Mouse (Mus musculus) yolk sac, embryonic 10.5 days (tissue): ENCODE results near the gene Pigu.

ENCODE experiments used
- DNase-seq: peaks from one replicate; pipeline ENCODE4 v3.0.0-alpha.2; 2017; ENCODE audit warnings: low spot score

Gene Pigu

DNA sequence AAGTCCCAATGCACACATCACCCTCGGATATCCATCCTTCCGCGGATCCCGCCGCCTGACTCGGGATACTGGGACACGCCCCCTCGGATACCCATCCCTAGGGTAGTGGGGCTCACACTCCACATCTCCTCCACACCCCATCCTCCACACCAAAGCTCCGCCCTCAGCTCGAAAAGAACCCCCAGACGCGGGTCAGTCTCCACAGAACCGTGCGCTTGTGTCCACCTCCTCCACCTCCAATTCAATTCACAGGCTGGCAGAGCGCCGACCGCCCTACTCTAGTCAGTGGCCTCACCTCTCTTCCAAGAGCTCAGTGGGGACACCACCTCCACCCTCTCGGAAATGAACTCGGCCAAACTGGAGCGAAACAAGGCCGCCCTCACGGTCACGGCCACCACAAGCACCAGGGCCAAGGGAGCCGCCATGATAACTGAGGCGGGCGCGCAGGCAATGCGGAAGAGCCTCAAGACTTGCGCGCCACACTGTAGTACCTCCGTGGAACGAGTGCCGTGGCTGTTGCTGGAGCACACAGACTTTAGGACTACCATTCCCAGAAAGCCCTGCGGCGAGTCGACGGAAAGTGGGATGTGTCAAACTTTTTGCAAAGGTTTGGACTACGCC, at the start of gene Pigu:
TSS of gene Pigu (minus strand) at position 460 of the 621 bp plus-strand sequence.
- peak; percentile 96 for DNase-seq

DNA sequence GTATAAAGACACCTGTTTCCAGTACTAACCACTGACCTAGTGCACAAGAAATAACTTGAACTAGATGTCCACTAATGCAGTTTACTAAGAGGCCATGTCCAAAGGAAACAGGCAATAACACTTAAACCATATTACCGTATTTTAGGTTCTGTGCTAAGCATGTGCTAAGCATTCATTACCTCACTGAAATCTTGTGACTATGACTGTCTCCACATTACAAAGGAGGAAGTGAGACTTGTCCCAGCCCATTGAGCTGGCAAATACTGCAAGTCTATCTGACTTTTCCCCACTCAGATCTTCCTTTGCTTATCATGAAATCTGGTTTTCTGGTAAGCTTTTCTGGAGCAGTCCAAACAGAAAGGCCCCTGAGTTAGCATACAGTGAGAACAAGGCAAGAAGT, 47.4 kb upstream of the Pigu start:
- DNase-seq = no peak

DNA sequence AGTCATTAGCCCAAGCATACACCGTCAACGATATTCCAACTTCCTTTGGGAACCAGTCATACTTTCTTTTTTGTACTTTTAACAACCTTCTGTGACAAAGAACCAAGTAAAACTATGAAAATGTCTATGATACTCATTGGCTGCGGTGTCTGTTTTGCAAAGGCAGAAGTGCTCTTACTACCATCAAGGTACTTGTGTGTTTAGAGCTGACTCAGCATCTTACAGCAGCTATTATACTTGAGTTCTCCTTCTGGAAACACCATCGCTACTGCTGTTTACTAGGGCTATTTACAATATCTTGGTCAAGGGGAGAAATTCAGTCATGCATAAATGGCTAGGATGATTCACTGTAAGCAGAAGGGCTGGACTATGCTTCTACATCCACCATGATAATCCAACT, 44.7 kb upstream of the Pigu start:
- DNase-seq = no peak

DNA sequence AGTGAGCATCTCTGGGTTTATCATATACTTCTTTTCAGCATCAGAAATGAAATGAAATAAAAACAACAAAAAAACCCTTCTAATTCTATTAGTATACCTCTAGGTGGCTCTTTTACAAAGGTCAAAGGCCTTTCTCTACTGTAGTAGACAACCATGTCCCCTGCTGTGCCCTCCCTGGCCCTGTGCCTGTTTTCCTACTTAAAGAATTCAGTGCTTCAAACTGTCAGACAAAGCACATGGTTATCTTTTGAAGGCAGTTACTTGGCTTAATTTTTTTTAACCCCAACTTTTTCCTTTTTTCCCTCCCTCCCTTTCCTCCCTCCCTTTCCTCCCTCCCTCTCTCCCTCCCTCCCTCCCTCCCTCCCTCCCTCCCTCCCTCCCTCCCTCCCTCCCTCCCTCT, 43.0 kb upstream of the Pigu start:
- DNase-seq = no peak

DNA sequence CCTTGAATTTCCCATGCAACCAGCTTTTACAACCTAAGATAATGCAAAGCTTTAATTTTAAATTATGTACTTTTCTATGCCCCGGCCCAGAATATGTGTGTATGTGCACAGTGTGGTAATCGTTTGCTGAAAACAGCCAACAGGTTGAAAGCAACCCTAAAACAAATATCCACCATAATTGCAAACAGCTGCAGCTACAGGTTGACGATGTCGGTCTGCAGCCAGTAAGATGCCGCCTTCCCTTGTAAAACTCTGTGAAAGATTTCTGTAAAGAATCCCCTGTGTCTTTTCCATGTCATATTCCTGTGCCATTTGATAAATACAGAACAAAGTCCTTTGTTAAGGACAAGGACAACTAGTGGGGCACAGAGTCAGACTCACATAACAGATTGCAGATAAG, 37.4 kb upstream of the Pigu start:
- no peak for DNase-seq

DNA sequence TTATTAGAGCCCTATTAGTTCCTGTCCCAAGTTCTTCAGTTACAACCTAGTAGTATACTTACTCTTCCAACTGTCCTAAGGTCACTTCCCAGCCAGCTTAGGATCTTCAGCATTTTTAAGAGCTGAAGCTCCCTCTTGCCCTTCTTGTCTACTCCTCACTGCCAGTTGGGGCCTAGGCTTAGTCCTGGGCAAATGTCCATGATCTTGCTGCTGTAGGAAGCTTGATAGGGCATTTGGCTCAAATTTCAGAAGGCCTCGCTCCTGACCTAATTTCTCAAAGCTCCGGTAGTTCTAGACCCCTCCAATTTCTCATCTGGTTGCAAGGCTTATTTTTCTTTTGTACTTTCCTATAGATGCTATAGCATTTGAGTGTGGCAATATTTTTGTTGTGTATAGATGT, 31.3 kb upstream of the Pigu start:
- no peak for DNase-seq

DNA sequence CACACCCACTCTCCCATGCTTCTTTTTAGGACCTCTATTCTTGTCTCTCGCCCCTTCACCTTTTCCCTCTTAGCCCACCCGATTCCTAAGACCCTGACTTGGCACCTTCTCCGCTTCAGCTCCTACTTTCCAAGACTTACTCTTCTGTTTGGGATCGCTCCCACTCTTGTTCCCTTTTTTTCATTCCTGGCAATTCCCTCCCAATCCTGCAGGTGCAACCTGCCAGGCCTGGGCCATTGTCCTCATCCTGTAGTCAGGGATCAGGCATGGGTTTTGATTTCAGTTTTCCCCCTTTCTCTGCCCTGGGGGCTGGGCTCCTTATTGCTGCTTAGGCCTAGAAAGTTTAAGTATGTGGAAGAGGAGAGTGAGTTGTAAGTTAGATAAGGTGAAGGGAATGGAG, 29.8 kb upstream of the Pigu start:
- DNase-seq = no peak

DNA sequence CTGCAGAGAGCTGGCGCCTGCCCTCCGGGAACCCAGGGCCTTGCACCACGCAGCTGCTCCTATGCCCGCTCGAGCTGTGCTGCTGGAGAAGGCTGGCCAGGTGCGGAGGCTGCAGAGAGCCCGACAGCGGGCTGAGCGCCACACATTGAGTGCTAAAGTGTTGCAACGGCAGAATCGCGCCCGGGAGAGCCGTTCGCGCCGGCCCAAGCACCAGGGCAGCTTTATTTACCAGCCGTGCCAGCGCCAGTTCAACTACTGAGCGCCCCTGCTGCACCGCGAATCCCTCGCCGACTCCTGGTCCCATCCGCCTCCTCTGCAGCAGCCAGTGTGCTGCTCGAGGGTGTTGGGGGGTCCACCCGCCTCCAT, 29.3 kb upstream of the Pigu start:
- no peak for DNase-seq

DNA sequence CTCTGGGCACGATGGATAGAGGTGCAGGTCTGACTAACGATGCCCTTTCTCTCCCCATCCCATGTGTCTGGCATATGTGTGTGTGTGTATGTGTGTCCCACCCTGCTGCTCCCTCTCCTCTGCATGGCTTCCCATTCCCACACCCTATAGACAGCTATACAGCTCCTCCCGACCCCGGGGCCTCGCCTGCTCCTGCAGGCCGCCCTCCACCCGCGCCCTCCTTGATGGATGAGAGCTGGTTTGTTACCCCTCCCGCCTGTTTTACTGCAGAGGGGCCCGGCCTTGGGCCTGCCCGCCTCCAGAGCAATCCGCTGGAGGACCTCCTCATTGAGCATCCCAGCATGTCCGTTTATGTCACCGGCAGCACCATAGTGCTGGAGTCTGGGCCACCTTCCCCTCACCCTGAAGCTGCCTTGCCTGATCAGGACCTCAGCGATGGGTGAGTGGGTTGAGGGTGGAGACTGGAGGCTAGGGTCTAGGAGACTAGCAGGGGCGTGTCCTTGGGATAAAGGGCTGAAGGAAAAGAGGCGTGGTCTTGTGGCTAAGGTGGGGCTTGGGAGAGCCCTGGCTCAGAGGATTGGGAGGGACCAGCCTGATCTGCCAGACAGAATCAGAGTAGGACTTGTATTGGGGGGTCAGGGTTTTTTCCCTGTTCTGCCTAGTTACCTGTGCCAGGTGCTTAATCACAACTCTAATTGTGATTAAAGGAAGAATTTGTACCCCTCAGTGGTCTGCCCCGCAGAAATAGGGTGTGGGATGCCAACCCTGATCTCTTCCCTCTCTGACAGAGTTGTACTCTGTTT, 28.7 kb upstream of the Pigu start:
- DNase-seq = no peak

DNA sequence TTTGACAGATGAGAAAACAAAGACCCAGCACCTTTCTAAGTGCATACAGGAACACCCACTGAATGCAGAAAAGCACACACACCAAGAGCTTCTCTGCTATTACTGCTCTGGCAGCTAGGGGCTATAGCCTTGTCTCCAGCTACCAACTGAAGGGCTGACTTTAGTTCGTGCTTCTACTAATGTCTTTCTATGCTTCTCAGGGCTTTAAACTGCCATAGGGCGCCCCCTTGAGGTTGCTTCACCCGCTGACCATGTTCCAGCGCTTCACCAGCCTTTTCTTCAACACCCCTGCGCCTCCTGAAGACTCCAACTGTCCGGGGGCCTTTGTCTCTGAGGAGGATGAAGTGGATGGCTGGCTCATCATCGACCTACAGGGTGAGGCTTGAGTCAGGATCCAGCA, 27.9 kb upstream of the Pigu start:
- peak; percentile 64 for DNase-seq

DNA sequence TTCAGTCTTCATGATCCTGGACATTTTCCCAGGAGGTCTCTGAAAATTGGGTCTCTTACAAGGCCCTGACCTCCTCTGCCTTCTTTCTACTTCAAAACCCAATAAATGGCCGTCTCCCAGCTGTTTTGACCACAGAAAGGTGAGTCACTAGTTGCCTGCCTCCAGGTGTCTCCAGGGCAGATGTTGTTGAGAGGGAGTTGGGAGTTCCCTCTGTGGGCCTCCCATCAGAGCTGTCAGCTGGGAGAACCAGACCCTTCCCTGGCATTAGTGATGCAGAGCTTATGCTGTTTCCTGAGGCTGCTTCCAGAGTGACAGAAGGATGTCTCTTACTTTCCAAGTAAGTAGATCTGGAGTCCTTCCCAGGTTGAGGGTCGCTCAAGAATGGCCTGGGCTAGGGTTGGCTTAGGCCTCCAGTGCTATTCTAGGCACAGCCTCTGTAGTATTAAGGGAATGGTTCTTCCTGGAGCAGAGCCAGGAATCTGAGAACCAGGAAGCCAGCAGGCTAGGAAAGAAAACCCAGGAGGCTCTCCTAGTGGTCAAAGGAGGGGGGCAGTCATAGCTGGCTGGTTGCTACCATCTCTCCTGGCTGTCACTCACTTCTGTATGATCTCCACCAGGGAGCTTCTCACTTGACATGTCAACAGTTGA, 25.7 kb upstream of the Pigu start:
- no peak for DNase-seq

DNA sequence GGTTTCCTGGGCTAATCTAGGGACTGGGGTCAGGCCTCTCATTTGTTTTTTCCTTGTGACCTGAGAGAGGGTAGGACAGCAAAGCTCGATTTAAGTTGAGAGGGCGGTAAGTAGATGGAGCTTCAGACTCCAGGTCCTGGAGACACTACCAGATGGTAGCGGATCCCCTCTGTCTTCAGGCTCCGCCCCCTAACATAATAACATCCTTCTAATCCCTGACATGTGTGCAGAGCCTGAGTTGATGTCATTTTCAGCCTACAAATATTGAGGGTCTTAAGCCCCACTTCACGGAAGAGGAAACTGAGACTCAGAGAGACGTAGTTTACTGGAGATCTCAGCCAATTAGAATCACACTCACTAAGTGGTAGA, 25.1 kb upstream of the Pigu start:
- no peak for DNase-seq

DNA sequence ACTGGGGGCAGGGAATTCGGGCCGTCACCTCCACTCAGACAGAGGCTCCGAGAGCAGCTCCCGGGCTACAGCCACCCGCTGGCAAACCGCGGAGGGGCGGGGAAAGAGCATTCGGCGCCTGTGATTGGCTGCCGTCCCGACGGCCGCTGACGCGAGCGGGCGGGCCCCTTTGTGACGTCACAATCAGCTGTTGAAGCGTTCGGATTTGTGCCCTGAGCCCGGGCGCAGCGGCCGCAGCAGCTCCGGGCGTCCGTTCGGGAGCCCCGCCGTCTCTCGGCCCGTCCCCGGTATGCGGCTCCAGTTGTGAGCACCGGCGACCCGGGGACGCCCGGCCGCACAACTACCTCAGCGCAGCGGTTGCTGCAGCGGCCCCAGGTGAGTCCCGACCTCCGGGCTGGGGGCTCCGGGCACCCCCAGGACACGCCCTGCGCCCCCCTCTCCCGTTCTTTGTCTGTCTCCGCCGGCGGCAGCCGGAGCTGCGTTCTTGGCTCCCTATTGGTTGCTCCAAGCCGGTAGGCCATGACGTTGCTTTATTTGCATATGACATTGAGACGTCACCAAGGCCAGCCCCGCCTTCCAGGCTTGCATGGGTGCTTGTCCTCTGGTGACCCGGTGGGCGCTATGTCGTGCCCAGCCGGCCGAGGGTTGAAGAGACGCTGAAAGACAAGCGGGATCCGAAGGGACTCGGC, 24.6 kb upstream of the Pigu start:
- peak; percentile 94 for DNase-seq

DNA sequence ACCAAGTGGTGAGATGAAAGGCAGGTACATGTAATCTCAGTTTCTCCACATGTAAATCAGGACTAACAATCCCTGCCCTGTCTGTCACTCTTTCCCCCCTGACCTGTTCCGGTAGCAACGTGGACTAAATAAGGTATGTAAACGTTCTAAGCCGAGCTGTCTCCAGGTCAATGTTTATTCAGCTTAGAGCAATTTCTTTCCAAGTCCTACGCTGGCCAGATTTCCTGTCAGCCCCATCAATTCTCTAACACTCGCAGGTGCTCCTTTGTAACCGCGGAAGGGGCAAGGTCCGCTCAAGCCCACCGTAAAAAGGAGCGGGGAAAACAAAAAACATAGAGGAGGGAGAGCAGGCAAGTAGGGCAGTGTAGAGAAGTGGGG, 23.8 kb upstream of the Pigu start:
- no peak for DNase-seq

DNA sequence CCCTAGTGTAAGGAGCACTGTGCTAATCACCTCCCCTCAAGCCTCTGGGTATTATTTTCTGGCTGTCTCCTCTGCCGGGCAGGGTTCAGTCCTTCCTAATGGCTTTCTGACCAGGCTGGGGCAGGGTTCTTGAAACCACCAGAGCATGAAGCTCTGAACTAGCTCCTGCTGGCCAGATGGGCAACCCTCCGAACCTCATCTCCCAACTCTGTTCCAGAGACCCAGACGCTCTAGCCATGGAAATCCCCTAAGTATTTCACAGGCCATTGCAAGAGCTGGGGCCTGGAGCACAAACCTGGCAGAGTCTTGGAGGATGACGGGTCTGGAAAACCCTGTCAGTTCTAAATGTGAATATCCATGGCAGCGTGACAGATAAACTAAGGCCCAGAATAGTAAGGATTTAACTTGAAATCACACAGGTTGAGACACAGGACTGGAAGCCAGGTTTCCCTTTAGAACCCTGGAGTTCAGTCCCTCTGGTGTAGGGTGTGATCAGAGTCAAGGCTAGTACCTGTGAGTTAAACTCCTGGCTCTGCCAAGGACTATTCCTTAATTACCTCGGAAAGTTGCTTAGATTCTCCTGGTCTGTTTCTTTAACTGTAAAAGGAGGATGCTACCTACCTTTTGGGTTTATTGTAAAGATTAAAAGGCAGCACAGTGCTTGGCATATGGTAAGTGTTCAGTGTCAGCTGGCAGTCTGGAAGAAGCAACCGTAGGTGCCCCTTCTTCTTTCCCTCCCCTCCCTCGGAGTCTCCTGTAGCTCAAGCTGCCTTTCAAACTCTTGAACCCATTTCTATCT, 23.2 kb upstream of the Pigu start, which contains the start of gene Trp53inp2:
TSS of gene Trp53inp2 (plus strand) at position 799 of the 799 bp plus-strand sequence.
- no peak for DNase-seq

DNA sequence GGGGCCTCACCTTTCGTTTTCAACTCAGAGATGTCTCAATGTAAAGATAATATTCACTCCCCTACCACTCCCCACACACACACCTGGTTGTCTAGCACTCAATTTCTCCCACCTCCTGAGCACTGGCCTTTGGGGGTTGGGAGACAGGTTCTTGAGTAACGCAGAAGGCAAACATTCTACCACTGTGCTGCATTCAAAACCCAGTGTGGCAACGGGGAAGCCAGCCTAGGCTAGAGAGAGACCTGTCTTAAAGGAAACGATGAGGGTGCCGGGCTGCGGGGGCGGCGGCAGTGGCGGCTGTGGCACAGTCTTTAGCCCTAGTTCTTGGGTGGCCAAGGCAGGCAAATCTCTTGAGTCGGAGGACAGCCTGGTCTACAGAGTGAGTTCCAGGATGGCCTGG, 19.0 kb upstream of the Pigu start:
- no peak for DNase-seq

DNA sequence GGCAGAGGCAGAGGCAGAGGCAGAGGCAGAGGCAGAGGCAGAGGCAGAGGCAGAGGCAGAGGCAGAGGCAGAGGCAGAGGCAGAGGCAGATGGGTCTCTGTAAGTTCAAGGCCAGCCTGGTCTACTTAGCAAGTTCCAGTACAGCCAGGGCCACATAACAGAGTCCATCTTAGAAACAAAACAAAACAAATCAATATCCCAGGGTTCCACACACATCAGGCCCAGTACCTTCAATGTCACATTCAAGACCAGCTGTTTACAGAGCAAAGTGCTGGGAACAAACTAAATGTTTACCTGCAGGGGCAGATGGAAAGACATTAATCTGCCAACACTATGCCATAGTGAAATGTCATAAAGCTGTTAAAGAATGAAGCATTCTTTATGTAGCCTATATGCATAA, 17.3 kb upstream of the Pigu start:
- DNase-seq = no peak

DNA sequence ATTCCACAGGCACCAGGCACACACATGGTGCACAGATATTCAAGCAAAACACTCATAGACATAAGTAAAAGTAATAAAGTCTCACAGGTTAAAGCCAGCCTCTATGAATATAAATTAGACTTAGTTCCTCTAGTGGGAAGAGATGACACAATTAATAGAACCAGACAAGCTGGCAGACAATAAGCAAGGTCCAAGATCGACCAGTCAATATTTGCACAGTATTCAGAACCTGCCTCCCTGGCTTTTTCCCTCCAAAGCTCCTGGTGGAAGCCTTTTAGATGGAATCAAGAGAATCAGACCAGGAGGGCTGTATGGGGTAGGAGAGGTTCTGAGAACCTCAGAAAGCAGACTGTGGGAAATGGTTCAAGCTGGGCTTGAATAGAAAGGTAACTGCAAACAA, 16.7 kb upstream of the Pigu start:
- DNase-seq = no peak

DNA sequence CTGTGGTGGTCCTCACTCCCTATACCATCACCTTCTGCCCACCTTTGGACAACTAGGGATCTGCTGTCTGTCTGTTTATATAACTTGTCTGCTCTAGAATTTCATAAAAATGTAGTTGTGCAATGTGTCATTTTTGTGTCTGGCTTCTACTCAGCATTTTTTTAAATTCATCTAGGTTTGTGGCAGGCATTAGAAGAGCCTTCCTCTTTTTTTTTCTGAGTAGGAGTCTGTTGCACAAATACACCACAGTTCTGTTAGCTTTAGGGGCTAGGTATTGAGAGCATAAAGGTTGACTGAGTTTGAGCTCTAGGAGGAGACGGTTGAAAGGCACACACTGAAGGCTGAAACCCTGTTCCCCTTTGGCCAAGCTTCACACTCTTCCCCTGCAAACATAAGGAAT, 16.1 kb upstream of the Pigu start:
- DNase-seq = no peak

DNA sequence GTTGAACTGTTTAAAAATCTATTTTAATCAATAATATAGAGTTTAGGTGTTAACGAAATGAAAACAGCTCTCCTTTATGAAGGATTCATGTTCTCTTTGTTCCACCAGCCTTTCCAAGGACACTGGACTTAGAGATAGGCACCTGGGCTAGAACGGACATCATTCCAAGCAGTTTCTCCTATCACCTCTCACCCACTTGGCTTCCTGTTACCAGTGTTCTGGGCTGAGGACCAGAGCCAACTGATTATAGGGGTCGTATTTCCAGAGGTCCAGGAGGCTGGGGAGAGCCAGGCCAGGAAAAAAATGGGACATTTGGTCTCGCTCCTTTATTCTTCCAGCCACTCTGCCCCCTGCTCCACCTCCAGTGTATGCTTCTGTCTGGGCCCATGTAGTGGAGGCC, 15.2 kb upstream of the Pigu start:
- DNase-seq = no peak

DNA sequence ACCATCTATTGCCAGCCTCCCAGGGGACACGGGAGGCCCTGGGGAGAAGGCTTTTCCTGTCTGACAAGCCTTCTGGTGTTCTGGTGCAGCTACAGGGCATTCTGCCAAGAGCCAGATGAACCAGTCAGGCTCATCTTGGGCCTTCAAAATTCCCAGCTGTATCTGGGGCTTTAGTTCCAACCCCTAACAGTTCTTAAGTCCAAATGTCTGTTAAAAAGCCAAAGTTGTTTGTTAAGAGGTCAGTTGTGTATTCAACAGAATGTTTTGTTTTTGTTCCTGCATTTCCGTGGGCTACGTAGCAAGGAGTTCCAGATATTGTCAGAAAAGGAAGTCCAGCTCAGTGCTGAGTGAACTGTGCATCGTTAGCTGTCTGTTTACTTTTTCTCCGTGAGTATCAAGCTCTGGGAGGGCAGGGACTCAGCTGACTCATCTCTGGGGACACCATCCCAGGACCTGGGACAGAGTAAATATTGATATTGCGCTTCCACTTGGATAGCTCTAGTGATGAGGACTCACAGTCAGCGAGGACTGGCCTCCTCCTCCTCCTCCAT, 12.2 kb upstream of the Pigu start:
- DNase-seq = peak; percentile 82
